Mouse (Mus musculus): Measurements from ENCODE around the gene Oser1.
A peak's percentile ranks its signal among the peaks of the same experiment; 100 is the strongest.
"Not testable (repeated sequence)": the region's sequence is repeated elsewhere in the genome, so short reads cannot be mapped to it uniquely, and the experiment has no call there.

Oser1 gene

DNA sequence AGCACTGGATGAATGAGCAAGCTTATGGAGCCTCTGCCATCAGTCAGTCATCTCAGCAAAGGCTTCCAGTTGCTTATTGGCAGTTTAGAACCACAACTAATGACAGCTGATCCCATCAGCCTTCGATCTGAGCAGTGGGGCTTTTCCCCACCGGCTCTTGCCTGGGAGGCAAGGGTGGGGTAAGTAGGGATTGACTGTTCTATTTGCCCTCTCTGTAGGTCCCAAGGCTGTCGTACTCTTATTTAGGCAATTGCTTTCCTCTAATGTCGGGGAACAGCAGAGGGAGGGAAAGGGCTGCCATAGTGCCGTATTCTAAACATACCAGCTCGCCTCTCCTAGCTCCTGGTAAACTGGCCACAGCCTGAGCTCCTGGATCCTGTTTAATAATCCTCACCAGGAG, at the start of gene Oser1:
TSS of gene Oser1 (minus strand) at position 101 of the 400 bp plus-strand sequence.
- no peak for DNase-seq

DNA sequence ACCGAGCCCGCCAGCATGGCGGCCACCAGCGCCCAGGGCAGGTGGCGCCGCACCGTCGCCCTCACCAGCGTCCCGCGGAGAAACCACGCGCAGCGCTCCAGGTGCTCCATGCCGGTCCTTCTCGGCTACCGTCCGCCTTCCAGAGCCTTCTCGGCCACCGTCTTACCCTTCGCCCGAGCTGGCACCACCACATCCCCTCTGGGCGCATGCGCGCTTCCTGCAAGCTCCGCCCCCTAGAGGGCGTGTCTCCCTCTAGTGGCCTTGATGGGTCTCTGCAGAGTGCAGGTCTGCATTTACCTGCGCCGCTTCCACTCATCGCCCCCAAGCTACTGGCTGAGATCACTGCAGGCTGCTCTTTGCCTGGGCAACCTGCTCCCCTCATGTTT, 48.0 kb upstream of the Oser1 start, which contains the start of gene Fitm2:
TSS of gene Fitm2 (minus strand) at position 164 of the 386 bp plus-strand sequence.
- DNase-seq = peak; percentile 94

DNA sequence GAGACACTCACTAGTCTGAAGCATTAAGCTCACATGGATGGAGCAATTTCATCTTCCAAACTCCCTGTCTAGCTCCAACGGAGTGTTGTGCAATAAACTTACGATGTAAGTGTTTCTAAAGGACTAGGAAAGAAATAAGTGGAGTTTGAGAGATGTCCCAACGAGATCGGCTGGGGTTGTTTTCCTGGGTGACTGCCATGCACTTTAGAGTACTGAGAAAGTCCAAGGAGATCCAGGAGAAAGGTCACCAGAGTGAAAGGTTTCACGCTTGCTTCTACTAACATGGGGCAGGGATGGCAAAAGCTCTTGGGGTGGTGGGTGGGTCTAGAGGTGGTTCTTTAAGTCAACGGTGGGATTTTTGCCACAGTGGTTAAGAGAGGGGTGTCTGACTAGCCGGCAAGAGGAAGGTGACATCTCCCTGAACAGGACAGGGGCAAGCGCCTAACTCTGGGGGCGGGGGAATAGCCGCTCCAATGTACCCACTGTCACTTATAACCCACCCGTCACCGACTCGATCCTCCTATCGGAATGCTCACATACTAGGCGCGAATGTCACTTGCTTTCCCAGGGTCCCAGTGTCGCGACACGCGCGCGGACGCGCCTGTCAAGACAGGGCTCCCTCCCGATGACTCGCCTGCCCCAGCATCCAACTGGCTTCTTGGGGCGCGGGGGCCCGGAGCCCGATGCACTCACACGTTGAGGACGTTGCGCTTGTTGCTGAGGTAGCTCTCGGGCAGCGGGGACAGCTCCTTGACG, 47.4 kb upstream of the Oser1 start:
- DNase-seq = peak; percentile 39

GRCm38 (mm10) chr2:163471136-163471535, 46.6 kb upstream of the Oser1 start:
- no peak for DNase-seq

GRCm38 (mm10) chr2:163469711-163470110, 45.2 kb upstream of the Oser1 start:
- no peak for DNase-seq

GRCm38 (mm10) chr2:163468866-163469265, 44.4 kb upstream of the Oser1 start:
- no peak for DNase-seq

DNA sequence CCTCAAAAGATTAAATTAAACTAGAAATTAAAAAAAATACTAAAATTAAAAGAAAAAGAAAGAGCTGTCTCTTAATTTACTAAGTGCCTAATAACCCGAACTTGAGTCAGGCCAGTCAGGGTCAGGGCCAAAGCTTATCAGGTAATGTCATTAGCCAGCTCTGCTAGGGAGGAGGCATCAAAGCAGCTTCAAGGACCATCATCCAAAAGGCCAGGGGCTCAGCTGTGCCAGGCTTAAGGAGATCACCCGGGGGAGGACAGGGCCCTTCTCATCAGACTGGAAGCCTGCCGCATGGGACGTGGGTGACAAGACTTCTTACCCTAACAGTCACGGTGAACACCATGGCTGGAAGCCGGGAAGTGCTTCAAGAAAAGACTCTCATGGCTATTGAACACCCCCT, 43.1 kb upstream of the Oser1 start:
- no peak for DNase-seq

GRCm38 (mm10) chr2:163466771-163467170, 42.3 kb upstream of the Oser1 start:
- DNase-seq = no peak

DNA sequence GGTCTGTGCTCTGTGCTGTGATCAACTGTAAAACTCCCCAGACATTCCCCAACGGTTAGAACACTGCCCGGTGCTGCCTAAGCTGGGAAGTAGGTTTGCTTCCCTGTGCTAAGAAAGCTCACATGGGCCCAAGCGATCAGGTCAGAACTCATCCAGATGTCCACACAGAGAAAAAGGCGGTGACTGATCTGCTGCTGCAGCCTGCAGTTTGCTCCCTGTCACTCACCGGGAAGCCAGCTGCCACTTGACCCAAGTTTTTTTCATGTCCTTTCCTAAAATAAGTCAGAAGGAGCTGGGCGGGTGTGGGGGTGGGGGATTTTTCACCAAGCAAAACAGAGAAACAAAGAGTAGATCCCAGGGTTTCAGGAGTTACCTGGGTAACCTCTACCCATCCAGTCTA, 40.1 kb upstream of the Oser1 start:
- no peak for DNase-seq

DNA sequence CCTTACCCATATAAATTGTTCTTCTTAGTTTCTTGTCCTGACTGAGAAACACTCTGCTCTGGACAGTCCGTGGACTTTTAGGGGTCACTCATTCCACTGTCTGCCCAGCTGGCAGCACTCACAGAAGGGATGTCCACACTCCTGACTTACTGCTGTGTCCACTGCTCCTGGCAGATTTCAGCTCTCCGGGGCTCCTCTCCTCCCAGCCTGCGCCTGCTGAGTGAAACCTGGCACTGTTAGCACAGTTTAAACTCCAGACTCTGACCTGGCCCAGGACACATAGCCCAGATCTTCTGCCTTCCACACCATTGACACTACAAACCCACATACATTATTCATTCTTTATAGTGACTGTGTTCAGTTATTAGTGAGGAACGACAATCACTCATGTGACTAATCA, 39.5 kb upstream of the Oser1 start:
- no peak for DNase-seq

GRCm38 (mm10) chr2:163463251-163463769, 38.8 kb upstream of the Oser1 start:
- DNase-seq = no peak

- no peak for DNase-seq
These were observed 38.3 kb upstream of the Oser1 start for GRCm38 (mm10) chr2:163462801-163463200.

- DNase-seq = no peak
These were observed 37.9 kb upstream of the Oser1 start for GRCm38 (mm10) chr2:163462386-163462785.

DNA sequence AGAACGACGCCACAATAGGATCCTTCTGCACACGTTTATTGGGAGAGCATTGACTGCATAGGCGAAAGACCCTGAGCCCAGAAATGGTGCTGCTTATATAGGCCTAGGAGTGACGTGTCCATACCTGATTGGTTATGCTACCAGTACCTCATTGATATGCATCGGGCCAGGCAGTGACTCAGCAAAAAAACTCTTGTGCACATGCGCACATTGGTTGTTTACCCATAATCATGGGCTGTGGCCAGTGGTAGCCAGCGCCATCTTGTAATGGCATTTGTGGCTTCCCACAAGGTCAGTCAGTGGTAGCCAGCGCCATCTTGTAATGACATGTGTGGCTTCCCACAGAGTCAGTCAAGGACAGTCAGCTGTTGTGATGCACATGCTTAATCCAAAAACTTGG, 36.8 kb upstream of the Oser1 start:
- not testable (repeated sequence) for DNase-seq

- DNase-seq = no peak
These were observed 36.1 kb upstream of the Oser1 start for GRCm38 (mm10) chr2:163460622-163461021.

DNA sequence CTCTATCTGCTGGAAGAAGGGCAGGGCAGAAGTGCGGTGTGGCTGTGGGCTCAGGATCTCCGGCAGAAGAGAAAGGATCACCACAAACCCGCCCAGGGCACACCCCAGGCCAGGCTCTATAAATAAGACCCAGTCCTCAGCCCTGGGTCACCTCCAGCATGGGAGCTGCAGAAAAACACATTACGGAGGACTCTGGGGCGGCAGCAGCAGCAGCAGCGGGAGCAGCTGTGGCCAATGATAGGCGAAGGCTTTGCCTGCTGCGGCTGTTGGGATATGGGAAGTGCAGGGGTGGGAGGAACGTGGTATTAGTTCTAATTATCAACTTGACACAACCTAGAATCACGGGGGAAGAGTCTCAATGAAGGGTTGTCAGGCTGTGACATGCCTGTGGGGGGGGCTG, 34.9 kb upstream of the Oser1 start:
- no peak for DNase-seq

DNA sequence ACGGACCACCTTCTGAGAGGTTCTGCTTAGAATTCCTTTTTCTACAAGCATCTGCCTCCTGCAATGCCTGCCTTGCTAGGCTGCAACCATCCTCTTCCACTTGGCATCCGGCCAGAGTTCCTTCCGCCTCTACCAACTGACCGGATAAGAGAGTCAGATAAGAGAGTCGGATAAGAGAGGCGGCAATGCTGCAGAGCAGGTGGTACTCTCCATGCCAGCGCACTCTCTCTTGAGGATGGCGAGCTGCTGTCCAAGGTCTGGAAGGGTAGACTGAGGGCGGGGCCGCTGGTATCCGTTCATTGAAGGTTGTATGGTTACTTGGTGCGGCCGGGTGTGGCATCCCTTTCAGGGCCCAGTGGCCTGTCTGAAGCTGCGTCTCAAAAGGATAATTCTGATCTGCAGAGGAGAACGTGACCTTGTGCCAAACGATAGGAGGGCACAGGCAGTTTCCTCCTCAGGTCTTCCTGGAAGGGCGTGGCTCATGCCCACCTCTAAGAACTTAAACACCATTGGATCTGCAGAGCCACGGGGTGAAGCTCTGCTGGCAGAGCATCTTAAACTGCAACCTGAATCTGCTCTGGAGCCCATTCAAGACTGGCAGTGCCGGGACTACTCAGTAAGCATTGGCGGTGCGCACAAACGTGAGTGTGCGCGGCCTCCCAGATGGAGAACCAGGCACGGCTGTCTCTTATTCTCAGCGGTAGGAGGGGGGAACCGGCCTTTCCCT, 34.2 kb upstream of the Oser1 start:
- DNase-seq = no peak

GRCm38 (mm10) chr2:163453378-163453777, 28.9 kb upstream of the Oser1 start:
- DNase-seq = no peak

- DNase-seq = no peak
These were observed 28.2 kb upstream of the Oser1 start for GRCm38 (mm10) chr2:163452738-163453137.

GRCm38 (mm10) chr2:163450668-163451295, 26.3 kb upstream of the Oser1 start:
- no peak for DNase-seq

GRCm38 (mm10) chr2:163449276-163449675, 24.8 kb upstream of the Oser1 start:
- DNase-seq = no peak

- no peak for DNase-seq
These were observed 22.9 kb upstream of the Oser1 start for GRCm38 (mm10) chr2:163447375-163447774.

DNA sequence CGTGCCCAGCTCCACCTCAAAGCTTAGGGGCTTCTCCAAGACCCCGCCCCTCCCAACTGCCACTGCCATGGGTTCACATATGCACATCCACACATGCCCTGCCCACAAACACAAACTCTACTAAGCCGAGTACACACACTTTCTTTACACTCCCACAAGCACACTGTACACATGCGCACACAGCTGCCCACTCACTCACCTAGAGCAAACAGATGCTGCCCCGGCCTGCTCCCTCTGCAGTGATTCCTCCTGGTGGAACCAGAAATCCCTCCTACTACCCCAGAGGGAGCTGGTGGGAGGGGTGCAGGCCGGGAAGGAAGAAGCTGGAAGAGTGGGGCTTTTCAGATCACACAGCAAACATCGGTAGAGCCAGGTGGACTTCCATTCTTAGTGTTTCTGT, 19.5 kb upstream of the Oser1 start:
- DNase-seq = no peak

DNA sequence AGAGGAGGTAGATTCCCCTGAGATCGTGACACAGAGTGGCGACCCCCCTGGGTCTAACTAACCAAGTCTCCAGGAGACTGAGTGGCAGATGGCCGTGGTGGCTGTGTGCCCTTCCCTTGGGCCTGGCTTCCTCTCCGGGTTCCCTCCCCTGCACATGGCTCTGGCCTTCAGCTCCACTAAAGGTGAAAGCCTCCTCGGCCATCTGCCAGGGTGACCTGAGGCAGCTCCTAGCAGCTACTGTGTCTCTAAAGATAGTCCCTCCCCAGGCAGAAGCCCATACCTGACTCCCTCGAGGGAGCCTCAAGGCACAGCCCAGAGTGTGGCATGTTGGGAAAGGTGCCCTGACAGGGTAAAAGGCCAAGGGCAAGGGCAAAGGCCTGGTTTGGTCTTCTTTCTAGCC, 19.0 kb upstream of the Oser1 start:
- DNase-seq = no peak
